Mouse (Mus musculus) cerebellum, adult 9-10 months (tissue): ENCODE results near the gene Aasdh.
"Not testable (repeated sequence)": the region's sequence is repeated elsewhere in the genome, so short reads cannot be mapped to it uniquely, and the experiment has no call there.

Experiments
- DNase-seq: peaks from one replicate; pipeline ENCODE4 v3.0.0; 2022

Gene Aasdh

DNA sequence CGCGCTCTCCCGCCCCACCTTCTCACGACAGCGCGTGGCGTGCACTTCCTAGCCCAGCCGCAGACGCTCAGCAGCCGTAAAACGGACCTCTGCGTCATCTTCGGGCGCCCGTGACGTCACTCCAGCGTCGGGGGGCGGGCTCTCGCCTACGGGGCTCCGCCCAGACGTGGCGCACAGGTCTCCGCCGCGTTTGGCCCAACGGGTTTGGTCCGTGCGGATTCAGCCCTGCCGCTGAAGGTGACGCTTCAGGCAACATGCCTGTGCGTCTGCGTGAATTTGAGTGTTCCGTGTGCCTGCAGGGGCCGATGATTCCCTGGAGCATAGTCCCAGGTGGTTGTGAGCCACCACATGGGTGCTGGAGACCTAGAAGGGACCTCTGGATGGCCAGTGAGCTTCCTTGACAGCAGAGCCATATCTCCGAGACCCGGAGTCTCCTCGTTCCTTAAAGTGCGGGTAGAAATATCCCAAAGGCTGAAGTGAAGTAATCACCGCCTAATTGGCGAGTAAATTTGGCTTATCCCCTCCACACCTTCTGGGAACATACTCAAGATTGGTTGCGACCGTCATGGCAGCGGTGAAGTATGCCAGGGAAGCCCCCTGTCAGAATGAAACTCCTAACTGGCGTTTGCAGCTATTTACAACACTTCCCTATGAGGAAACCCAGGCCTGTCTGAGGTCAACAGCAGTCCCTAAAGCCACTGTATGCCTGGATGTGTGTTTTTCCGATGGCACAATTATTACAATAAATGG is at the start of gene Aasdh:
Gene Aasdh (minus strand): TSS at position 110 of the 750 bp plus-strand sequence.
- DNase-seq, result peak; percentile 95

DNA sequence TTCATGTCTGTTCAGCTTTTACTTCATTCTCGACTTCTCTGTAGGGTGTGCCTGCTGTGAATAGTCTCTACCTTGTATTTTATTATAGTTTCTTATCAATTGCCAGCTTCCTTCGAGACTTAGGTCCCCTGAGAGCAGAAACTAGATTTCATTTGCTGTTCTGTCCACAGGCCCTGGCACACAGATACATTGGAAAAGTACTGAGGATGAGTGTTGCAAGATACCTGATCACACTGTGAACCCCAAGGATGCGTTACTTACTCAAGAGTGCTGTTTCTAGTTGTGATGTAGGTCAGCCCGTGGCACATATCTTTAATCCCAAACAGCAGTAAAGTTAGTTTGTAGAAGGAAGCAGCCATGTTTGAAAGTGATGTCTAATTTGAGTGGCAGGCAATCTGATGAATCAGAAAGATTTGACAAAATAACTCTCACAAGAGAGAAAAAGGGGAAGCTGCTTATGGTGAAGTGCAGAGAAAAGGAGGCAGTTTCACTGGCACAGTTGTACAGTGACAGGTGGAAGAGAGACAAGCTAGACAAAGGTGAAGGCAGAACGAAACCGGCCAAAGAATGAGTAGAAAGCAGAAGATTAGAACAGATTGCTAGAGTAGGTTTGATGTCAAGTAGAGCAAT is 49.1 kb upstream of the Aasdh start:
- DNase-seq, result no peak

DNA sequence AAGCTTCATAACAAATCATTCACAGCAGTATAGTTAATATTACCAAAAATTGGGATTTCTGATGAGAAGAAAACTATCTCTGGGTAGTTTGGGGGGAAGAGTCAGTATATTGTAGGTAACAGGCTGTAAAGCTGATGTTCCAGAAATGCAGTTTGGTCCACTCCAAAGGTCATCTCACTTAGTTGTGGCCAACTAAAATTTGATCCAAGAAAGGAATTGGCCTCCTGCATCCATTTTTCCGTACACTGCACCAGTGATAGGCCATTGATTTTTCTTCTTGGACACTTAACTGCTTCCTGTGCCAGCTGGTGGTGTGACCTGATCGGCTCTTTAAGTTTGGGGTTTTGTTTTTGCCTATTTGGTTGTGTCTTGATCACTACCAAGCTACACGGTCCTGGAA is 48.5 kb upstream of the Aasdh start:
- no peak for DNase-seq

DNA sequence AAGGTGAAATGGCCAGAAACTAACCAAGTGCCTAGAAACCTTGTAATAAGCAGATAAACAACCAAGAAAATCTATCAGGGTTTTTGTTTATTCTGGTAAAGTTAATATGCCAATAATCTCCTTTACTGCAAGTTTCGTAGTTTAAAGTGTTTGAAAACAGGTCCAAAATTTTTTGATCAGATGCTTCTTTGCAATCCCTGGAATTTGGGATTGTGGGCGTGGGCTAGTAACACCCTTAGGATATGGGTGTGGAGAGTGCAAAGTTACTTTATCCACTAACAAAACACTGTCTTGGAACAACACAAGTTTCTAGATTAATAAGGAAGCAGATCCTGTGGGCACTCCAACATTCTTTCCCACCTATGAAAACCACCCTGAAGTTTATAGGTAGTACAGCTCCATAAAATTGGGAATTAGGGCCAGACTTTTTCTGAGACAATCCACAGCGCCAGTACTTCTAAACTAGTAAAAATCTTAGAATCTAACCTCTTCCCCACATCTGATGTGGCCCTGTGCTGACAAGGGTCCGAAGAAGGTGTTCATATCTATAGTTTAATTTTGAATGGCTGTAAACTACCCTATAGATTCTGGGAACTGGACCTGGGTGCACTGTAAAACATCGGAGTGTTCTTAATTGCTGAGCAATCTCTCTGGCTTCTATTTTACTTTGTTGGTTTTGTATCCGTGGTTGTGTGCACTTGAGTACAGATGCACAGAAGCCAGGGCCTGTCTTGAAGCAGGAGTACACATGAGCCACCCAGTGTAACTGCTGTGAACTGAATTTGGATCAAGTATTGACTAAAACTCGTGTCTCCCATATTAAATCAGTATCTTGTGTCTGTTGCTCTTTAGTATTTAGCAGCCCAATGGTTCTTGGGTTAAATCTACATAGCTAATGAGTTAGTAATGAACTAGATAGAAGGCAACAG is 47.1 kb upstream of the Aasdh start:
- DNase-seq, result no peak

DNA sequence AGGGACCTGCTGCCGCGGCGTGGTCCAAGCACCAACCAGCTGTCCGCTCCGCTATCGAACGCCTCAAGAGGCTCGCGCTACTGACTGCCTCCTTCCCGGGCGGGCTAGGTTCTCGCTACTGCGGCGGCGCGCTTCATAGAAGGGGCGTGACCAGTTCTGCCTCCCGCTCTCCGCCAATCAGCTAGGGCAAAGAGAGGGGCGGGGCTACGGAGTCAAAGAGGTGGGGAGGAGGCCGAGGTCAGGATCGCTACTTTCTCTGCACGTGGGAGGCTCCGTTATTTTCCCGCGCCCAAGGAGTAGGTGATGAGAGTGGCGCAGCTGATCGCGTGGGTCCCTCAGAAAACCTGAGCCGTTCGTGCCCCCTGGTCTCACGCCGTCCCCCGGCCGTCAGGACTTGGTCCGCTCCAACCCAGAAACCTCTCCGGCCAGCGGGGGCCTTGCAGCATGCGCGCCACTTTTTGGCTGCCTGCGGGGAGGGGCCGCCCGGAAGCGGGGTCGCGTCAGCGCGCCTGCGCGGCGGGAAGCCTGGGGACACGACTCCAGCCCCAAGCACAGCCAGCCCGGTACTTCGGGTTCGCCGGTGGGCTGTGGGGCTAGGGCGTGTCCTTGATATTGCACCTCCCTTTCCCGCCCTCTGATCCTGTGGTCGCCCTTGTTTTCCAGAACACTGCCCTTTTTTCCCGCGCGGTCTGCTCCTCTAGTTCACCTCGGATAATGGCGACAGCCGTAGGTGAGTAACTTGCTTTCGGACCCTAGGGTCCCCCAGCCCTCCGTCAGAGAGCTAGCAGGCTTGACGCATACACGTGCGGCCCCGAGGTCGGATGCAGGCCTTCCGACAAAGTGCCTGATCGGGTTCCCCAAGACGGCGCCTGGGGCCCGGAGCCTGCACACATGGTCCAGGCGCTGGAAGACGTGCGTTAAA is 46.1 kb upstream of the Aasdh start, which contains the start of the genes Paics and Ppat:
Gene Paics (plus strand): TSS at position 202 of the 922 bp plus-strand sequence.
Gene Ppat (minus strand): TSS at position 473 of the 922 bp plus-strand sequence.
- peak; percentile 98 for DNase-seq

DNA sequence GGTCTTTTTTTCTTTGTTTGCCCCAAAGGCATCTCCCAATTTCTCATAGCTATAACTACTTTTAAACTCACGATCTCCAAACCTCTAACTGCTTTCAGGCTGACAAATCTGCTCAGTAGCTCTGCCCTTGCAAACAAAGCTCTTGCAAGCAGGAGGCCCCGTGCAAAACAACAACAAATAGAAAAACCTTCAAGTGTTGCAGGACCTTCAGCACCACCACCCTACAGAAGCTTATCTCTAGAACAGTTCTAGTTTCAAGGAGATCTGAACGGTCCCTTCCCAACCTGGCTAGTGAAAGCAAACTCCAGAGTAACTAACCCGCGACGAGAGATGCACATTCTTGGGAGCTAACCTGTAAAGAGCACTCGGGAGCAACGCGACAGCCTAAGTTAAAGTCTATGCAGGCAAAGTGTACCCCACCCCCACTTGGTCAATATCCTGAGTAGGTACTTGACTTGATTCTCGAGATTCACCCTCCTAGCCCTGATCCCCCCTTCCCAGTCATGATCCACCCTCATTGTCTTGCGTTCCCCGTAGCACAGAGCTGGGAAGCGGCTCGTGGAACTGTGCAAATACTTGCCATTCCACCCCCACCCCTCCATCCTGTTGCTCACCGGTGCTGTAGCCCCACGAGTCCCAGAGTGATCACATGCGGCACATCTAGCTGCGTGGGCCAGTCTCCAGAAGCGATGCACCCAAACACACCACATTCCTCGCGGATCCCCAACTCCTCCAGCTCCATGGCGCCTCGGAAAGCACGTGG is 45.2 kb upstream of the Aasdh start:
- DNase-seq, result no peak

DNA sequence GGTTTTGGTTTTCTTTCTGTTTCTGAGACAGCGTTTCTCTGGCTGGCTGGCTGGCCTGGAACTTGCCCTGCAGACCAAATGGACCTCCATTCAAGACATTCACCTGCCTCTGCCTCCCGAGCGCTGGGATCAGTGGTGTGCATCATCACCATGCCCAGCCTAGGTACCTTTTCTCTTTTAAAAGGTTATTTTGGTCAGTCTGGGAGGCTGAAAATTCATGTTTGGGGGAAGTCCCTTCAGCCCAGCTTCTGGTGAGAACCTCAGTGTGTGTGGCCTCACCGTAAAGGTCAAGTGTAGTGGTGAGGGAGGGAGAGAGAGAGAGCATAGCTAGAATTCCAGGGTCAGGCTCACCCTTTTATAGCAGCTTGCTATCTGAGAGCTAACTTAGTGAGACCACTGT is 42.4 kb upstream of the Aasdh start:
- DNase-seq, result no peak

DNA sequence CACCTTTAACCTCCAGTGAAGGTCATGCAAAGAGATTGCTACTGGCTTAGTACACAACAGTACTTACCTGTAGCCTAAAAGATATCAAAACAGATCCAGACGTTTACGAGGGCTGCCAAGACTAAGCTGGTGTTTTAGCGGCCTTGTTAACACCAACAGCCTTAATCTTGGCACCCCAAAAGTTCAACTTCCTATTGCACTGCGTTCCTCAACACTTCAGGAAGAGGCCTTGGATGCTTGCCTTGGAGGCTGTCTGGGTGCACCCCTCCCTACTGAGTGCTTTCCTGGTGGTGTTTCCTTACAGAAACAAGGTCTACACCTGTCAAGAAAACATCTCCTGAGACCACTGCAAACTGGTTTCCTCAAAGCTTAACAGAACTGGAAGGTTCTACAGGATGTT is 41.8 kb upstream of the Aasdh start:
- no peak for DNase-seq

DNA sequence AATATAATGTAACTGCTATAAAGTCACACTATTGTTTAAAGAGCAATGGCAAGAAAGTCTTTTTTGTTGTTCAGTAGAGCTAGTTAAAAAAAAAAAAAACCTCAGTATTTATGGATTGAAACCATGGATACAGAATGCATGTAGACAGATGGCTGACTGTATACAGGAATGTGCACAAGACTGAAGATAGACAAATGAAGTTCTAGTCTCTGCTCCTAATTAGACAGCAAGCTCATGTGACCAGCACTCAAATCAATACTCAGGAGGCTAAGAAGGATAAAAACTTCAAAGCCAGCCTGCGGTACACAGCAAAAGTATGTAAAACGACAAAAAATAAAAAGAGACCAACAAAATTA is 40.3 kb upstream of the Aasdh start:
- DNase-seq, result no peak

DNA sequence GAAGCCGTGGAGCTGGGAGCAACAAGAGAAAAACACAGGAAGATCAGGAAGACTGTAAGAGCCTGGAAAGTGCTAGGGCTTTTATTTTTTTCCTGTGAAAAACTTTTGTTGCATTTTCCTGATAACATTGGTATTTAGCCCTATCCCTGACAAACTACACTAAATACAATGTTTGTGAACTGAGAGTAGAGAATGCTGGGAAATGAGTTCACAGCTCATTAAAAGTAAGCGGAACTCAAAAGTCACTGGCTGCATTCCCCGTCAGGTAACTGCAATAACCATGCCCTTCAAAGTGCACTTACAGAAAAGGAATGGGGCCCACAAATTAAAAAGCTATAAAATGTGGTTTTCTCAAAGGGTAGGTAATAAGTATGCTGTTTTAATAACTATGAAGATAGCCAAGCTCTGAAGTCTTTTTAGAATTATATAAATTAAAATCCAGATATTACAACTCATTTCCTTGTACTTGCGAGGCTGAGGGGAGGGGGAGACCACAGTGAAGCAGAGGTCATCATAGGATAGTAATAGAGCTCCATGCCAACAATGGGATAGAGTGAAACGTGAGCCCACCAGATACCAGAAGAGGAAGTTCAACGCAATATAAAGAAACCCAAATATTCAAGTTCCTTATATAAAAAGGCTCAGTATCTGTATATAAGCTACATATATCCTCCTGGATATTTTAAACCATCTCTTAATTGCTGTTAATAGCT is 39.8 kb upstream of the Aasdh start:
- DNase-seq, result no peak

DNA sequence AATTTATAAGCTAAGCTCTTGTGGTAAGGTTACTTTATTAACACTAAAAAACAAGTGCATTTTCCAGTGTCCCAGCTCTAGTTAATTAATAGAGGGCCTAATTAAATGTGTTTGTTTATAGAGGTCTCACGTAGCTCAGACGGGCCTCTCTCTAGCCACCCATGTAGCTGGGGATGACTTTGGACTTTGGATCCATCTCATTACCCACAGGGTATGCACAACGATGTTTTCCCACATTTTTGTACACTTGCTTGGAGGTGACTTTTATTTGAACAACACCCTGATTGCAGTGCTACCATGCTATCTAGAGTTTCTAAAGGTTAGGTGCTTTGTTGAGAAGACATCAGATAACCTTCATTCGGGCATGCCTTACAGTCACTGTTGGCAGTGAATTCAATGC is 37.2 kb upstream of the Aasdh start:
- no peak for DNase-seq

DNA sequence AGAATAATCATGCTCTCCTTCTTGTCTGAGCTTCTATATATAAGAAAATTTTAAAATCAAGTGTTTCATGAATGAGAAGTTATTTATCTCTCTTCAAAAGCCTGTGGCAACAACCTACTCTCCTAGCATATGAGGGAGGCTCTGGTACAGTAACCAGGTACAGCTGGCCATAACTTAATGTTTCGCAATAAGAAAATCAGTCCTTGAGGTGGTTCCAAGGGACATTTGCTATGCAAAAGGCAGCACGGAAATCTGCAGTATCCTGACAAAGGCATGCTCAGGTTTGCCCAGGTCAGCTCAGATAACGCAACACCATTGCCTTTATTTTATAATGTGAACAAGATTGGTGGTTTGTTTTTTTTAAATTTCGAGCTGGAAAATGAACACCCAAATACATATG is 36.7 kb upstream of the Aasdh start:
- no peak for DNase-seq

DNA sequence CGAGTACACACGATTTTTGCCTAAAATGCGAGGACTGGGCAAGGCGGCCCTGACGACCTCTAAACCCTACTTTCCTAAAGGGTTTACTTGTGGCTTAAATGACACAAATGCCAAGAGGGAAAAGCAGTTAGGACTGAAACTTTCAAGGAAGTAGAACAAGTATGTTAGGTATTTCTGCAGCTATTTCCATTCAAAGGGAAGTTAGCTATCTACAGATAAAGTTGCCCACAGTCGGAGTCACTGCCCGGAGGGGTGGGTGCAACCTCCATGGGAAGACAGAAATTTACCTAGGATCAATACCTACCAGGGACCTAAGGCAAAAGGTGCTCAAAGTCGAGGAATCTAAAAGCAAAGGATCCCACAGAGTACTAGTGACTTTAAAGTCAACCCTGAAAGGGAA is 34.4 kb upstream of the Aasdh start:
- no peak for DNase-seq

DNA sequence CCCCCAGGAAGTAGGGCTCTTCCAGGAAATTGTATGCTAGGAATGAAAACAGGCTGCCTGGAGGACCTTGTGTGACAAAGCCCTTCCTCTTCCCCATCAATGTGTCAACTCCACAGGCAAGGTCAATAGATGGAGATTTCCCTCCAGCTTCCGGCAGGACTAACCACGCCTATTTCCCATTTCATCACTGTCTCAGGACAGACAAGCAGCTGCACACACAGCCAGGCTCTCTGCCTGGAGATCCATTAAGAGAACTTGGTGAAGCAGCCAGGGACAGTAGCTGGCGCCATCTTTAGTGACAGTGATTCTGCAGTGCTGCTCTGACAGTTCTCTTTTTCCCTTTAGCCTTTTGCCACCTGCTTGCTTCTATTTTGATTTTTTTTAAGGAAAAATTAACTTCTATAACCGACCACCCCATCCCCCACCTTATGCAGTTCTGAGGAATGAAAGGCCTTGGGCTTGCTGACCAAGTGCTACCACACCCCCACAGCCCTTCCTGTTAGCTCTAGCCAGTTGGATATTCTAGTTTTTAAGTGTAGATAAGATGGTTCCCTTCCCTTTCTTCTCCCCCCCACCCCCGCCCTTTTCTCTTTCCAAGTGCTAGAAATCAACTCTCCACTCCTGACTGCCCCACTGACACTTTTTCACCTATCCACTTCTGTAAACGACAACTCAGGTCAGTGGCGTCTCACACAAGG is 24.0 kb upstream of the Aasdh start:
- DNase-seq, result no peak

DNA sequence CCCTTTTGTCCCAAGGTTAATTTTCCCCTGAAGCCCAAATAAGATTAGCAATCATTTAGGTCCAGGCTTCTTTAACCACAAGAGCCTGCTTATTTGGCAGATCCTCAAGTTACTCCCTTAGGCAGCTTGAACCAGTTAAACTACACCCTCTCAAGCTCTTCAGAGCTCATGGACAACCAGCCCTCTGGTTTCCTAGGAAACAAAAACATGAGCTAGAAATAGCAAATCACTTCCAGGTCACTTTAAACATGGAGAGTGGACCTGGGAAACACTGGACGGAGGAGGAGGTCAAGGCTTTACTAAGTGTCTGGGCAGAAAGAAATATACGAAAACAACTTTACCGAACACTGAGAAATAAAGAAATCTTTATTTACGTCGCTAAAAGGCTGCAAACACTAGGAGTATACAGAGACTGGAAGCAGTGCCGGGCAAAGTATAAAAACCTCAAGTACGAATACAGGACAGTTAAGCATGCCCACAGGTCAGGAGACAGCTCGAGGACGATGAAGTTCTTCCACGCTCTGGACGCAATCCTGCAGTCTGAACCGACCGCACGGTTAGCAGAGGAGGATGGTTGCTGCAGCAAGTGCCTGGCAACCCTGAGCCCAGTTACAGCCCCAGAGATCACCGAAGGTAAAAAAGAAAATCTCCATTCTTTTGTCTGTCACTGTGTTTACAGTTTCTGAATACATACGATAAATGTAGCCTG is 23.0 kb upstream of the Aasdh start:
- DNase-seq, result peak; percentile 34

DNA sequence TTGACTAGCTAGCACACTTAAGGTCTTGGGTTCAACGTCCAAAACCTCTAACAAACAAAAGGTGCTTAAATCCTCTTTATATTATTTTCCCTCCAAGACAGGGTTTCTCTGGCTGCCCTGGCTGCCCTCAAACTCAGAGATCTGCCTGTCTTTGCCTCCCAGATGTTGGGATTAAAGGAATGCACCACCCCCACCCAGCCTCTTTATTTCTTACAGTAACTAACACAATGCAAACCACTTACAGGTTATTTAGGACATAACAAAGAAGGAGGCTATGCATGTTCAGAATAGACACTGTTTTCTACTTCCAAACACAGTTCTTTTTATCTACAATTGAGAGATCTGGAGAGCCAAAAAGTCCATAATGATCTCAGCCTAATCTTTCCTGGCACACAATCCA is 19.0 kb upstream of the Aasdh start:
- no peak for DNase-seq

DNA sequence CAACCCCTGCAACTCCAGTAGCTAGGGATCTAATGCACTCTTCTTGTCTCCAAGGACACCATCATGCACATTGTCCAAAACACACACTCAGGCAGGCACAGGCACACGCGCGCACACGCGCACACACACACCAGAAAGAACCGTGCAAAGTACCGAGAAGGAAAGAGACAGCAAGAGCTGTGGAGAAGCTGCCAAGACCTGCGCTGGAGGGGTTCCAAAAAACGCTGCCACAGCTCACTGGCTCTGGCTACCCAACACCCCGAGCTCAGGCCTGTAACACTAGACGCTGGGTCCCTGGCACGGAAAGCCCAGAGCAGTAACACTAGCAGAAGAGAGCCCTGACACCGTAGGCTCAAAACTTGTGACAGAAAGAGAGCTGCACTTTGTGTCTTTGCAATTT is 18.1 kb upstream of the Aasdh start:
- DNase-seq, result peak; percentile 74

DNA sequence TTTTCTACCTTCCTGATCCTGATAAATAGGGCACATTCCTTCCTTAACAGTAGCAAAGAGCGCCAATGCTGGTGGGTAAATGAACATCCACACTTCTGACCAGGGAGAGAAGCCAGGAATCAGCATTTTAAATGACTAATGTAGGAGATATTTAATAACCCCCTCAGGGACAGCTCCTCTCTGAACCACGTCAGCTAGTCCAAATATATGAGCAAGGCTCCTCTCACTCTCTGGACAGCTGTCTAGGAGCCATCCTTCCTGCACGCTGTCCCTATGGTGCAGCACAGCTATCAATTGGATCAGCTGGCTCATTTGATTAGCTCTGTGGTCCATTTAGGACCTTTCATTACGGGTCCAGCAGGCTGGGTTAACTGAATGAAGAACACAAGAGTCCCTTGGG is 17.5 kb upstream of the Aasdh start:
- DNase-seq, result no peak

DNA sequence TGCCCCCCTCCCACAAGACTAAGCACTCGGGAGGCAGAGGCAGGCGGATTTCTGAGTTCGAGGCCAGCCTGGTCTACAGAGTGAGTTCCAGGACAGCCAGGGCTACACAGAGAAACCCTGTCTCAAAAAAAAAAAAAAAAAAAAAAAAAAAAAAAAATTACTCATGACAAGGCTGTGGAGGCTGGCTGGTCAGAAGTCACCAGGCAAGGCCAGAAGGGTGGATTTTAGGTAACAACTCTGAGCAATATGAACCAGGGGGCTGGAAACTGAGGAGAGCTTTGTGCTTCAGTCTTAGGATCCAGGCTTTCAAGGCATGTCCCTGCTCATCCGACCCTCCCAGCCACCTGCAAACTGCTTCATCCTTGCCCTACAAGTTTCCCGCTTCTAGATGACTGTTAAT is 7.2 kb upstream of the Aasdh start:
- not testable (repeated sequence) for DNase-seq

DNA sequence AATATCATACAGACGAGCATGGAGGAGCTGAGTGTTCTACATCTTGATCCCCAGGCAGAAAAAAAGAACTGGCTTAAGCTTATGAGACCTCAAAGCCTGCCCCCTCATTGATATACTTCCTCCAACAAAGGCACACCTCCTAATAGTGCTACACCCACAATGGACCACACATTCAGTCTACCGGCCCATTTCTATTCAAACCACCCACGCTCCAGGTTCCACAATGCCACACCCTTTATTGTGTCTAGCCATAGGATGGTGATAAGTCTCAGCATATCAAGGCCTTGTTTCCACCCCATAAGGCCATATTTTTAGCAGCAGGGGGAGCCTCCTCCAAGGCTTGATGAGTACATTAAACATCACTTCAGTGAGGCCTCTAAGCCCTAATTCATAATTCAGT is 5.5 kb upstream of the Aasdh start:
- DNase-seq, result no peak
